Mouse (Mus musculus) small intestine, adult 2 months (tissue): ENCODE measurements around the gene 4933411K16Rik.

ENCODE experiments used
- CTCF ChIP-seq: fragments of 200-500 bp; IDR thresholded peaks from 2 replicates; pipeline ENCODE4 v1.5.1; 2012; ENCODE audit warnings: low read depth, mild to moderate bottlenecking, control low read depth, inconsistent platforms, low read length, moderate library complexity, mixed read lengths; ENCODE audit not compliant: insufficient replicate concordance, insufficient read length; ENCODE audit errors: extremely low read depth
- POLR2A ChIP-seq: fragments of 200-500 bp; IDR thresholded peaks from 2 replicates; pipeline ENCODE4 v1.6.1; 2012; ENCODE audit warnings: low read depth, mild to moderate bottlenecking, control low read depth, inconsistent platforms, low read length, moderate library complexity

DNA sequence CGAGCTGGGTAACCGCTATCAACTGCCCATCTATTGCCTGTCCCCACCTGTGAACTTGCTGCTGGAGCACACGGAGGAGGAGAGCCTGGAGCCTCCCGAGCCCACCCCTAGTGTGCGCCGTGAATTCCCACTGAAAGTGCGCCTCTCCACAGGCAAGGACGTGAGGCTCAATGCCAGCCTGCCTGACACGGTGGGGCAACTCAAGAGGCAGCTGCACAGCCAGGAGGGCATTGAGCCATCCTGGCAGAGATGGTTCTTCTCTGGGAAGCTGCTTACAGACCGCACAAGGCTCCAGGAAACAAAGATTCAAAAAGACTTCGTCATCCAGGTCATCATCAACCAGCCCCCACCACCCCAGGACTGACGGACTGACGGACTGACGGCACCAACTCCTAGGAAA, 18.4 kb upstream of the 4933411K16Rik start:
- TF ChIP-seq CTCF (no peak), POLR2A (no peak)
